Mouse (Mus musculus) liver, adult 2 months (tissue): ENCODE measurements at regions not wholly inside any gene's neighbourhood (a gene's known extent, or its start where the extent isn't known, plus 50 kb on each side); places are given as distances from the start of the nearest gene placed in this dataset.

Source experiments
- DNase-seq: peaks from one replicate; pipeline ENCODE4 v3.0.0-alpha.2; 2011; ENCODE audit warnings: low read depth, low spot score; ENCODE audit errors: extremely low read depth
- H3K27ac ChIP-seq: fragments of 200-500 bp; replicated peaks from 2 replicates; pipeline ENCODE4 v1.5.1; 2012; ENCODE audit warnings: low read depth, mild to moderate bottlenecking, control low read depth, inconsistent platforms, low read length; ENCODE audit not compliant: insufficient read depth
- H3K27me3 ChIP-seq: fragments of 200-500 bp; 2 replicates; pipeline ENCODE4 v1.6.1; 2012; ENCODE audit warnings: mild to moderate bottlenecking, moderate library complexity, low read length, inconsistent platforms; ENCODE audit not compliant: control insufficient read depth, insufficient read depth
- H3K36me3 ChIP-seq: fragments of 200-500 bp; 2 replicates; pipeline ENCODE4 v1.6.1; 2012; ENCODE audit warnings: low read length, inconsistent platforms; ENCODE audit not compliant: control insufficient read depth, insufficient read depth
- H3K4me1 ChIP-seq: fragments of 200-500 bp; 2 replicates; pipeline ENCODE4 v1.6.1; 2011; ENCODE audit warnings: low read length; ENCODE audit not compliant: control insufficient read depth, insufficient read depth
- H3K4me3 ChIP-seq: fragments of 200-500 bp; 2 replicates; pipeline ENCODE4 v1.5.1; 2011; ENCODE audit warnings: low read depth, mild to moderate bottlenecking, control low read depth, low read length, moderate library complexity; ENCODE audit not compliant: insufficient read depth
- H3K79me2 ChIP-seq: fragments of 200-500 bp; 2 replicates; pipeline ENCODE4 v1.6.1; 2012; ENCODE audit warnings: inconsistent platforms, mild to moderate bottlenecking, low read length, moderate library complexity; ENCODE audit not compliant: control insufficient read depth, insufficient read depth
- H3K9ac ChIP-seq: fragments of 200-500 bp; 2 replicates; pipeline ENCODE4 v1.6.1; 2012; ENCODE audit warnings: low read depth, mild to moderate bottlenecking, control low read depth, inconsistent platforms, low read length
- CTCF ChIP-seq: fragments of 200-500 bp; IDR thresholded peaks from 2 replicates; pipeline ENCODE4 v1.5.1; 2011; ENCODE audit warnings: low read depth, low read length, control low read depth
- POLR2A ChIP-seq: fragments of 200-500 bp; IDR thresholded peaks from 2 replicates; pipeline ENCODE4 v1.6.1; 2011; ENCODE audit warnings: low read length, control low read depth; ENCODE audit not compliant: insufficient read depth; ENCODE audit errors: extremely low read depth
- WGBS: fragments of 180-500 bp; shearing (Covaris S2); methylation state at CpG from one replicate; pipeline ENCODE4 v1.1.7; 2018; 5-methylcytosine and 5-hydroxymethylcytosine counted together

DNA sequence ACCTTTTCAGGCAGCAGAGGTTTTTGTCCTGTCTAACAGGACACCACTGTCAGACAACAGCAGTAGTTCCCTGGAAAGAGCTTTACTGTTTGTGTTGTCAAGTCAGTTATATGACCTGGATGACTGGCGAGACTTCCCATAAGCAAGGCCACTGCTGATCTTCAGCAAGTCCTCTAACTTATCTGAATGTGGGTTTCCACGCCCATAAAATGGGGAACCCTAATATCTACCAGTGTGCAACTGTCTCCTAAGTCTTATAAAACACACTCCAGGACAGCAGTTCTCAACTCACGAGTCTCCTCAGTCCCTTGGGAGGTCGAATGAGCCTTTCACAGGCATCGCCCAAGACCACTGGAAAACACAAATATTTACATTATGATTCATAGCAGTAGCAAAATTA lies 232.9 kb downstream of the Sp3 start:
- WGBS = 91% methylated on average over 5 of the region's 5 CpGs

DNA sequence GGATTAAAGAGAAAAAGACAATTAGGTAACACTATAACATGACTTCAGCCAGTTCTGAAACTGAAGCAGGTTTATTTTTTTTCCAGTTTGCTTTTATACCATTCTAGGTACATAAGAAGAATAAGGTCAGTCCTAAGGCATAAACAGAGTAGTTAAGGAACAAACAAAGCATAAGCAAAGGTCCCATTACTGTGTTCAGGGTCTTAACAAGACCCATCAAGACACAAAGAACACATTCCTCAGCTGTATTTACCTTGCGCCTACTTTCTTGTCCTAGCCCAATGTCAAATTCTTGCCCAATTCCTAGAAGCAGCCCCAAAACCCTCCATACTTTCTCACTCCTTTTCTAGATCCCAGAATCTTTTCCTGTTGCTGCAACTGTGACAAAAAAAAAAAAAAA lies 230.8 kb downstream of the Sp3 start:
- Histone ChIP-seq H3K4me1 (peaks cover 17% of the 10 kb centered on the region), H3K79me2 (no peaks in the 10 kb centered on the region), H3K27me3 (no peaks in the 10 kb centered on the region), H3K9ac (no peak overlapping the region), H3K27ac (no peak overlapping the region), H3K36me3 (no peaks in the 10 kb centered on the region), H3K4me3 (no peak overlapping the region)
- TF ChIP-seq CTCF (no peak), POLR2A (no peak)
- 100% methylated on average over 1 of the region's 1 CpGs for WGBS
- no peak for DNase-seq

More for the DNA sequence above, 232.9 kb downstream of the Sp3 start:
- Histone ChIP-seq H3K27ac (no peak overlapping the region), H3K27me3 (no peaks in the 10 kb centered on the region), H3K4me1 (peaks cover 6% of the 10 kb centered on the region), H3K36me3 (no peaks in the 10 kb centered on the region), H3K9ac (no peak overlapping the region), H3K4me3 (no peak overlapping the region), H3K79me2 (no peaks in the 10 kb centered on the region)
- TF ChIP-seq CTCF = no peak
- no peak for TF ChIP-seq POLR2A
- DNase-seq = no peak

- Histone ChIP-seq H3K9ac (no peak overlapping the region), H3K36me3 (no peaks in the 10 kb centered on the region), H3K4me3 (no peak overlapping the region), H3K27me3 (no peaks in the 10 kb centered on the region), H3K27ac (peak overlapping the region; percentile 60; the same call in 1 of the 2 replicates), H3K79me2 (no peaks in the 10 kb centered on the region), H3K4me1 (peaks cover 17% of the 10 kb centered on the region)
- no peak for TF ChIP-seq POLR2A
- TF ChIP-seq CTCF = no peak
- peak; percentile 97 for DNase-seq
- 6% methylated on average over 1 of the region's 1 CpGs for WGBS
Observed at GRCm38 (mm10) chr2:72751441-72751840, 228.8 kb downstream of the Sp3 start.

GRCm38 (mm10) chr2:72752624-72753176 lies 227.5 kb downstream of the Sp3 start:
- Histone ChIP-seq H3K4me1 (peaks cover 17% of the 10 kb centered on the region), H3K9ac (peak overlapping the region; percentile 16), H3K4me3 (no peak overlapping the region), H3K27ac (peak overlapping the region; percentile 63), H3K36me3 (no peaks in the 10 kb centered on the region), H3K79me2 (no peaks in the 10 kb centered on the region), H3K27me3 (no peaks in the 10 kb centered on the region)
- peak; percentile 89 for DNase-seq
- TF ChIP-seq POLR2A (no peak), CTCF (no peak)
- WGBS = 14% methylated on average over 4 of the region's 4 CpGs

- DNase-seq = peak; percentile 87
- H3K27me3 ChIP-seq = no peaks in the 10 kb centered on the region
- TF ChIP-seq CTCF (no peak), POLR2A (no peak)
- H3K36me3 ChIP-seq = no peaks in the 10 kb centered on the region
- no peak overlapping the region for H3K27ac ChIP-seq
- H3K9ac ChIP-seq = no peak overlapping the region
- peaks cover 17% of the 10 kb centered on the region for H3K4me1 ChIP-seq
- H3K4me3 ChIP-seq = no peak overlapping the region
- no peaks in the 10 kb centered on the region for H3K79me2 ChIP-seq
- WGBS = 61% methylated on average over 16 of the region's 16 CpGs
Observed at GRCm38 (mm10) chr2:72753788-72754713, 226.2 kb downstream of the Sp3 start.
